Mouse (Mus musculus): ENCODE data around the gene Spg11. TPM values are rescaled to one million over a fixed set of nuclear protein-coding genes. Genes with fewer than 3 reads are reported as not detected.

Spg11 gene
- polyA plus RNA-seq, 1 experiment from 2014 or later: 12.8 TPM

DNA sequence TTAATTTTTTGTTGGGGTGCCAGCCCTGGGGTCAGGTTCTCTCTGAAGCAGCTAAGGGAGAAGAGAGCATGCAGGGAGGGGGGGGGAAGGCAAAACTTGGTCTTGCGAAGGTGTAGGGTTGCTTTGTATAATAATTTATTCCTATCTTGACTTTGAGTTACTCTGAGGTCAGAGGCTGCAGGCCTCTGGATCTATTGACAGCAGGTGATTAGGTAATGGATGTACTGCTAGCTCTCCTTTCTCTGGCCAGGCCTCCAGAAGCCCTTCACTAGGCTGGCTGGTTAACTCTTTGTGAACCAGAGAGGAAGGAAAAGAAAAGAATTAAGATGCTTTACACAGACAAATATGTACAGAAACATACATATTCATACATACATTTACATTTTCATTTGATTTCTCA, 99.5 kb downstream of the Spg11 start:
- WGBS: 48% methylated on average over 1 of the region's 1 CpGs
- Histone ChIP-seq H3K4me1 (ENCODE audit: control insufficient read depth, insufficient read depth, low read length) (no peaks in the 10 kb centered on the region), H3K9me3 (ENCODE audit: control insufficient read depth, low read length) (no peaks in the 10 kb centered on the region), H3K4me2 (replicated peaks; ENCODE audit: low read depth, low read length) (no peak overlapping the region), H3K27ac (ENCODE audit: low read depth, low read length) (no peak overlapping the region), H3K4me3 (ENCODE audit: low read length) (no peak overlapping the region), H3K27me3 (ENCODE audit: control insufficient read depth, insufficient read depth, low read length) (no peaks in the 10 kb centered on the region), H3K9ac (ENCODE audit: low read depth, low read length) (no peak overlapping the region), H3K36me3 (ENCODE audit: control insufficient read depth, insufficient read depth, low read length) (peaks cover 7% of the 10 kb centered on the region; the same call in 1 of the 2 replicates)
- no peak for ATAC-seq (ENCODE audit: low FRiP score, low TSS enrichment)

DNA sequence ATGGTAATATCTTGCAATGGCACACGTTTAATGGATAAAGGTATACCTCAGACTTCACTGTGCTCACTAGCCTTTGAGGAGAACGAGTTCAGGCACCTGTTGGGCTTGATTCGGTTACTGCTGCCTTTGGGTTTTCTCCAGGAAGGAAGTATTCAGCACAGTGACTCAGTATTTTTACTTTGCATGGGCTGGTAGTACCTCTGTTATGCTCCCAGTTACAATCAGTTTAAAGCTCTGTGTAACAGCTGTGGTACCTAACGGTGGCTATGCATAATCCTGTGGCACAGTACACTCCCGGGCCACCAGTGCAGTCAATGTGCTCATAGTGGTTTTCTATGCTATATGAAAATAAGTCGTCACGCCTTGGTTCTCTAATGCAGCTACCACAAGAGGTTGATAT, 106.7 kb downstream of the Spg11 start:
- Histone ChIP-seq H3K27me3 (ENCODE audit: control insufficient read depth, insufficient read depth, low read length) (no peaks in the 10 kb centered on the region), H3K4me1 (ENCODE audit: control insufficient read depth, insufficient read depth, low read length) (no peaks in the 10 kb centered on the region), H3K4me3 (ENCODE audit: low read length) (no peak overlapping the region), H3K4me2 (replicated peaks; ENCODE audit: low read depth, low read length) (no peak overlapping the region), H3K9ac (ENCODE audit: low read depth, low read length) (no peak overlapping the region), H3K27ac (ENCODE audit: low read depth, low read length) (no peak overlapping the region), H3K9me3 (ENCODE audit: control insufficient read depth, low read length) (no peaks in the 10 kb centered on the region), H3K36me3 (ENCODE audit: control insufficient read depth, insufficient read depth, low read length) (peaks cover 42% of the 10 kb centered on the region)
- WGBS: 91% methylated on average over 7 of the region's 7 CpGs
- ATAC-seq (ENCODE audit: low FRiP score, low TSS enrichment): no peak

DNA sequence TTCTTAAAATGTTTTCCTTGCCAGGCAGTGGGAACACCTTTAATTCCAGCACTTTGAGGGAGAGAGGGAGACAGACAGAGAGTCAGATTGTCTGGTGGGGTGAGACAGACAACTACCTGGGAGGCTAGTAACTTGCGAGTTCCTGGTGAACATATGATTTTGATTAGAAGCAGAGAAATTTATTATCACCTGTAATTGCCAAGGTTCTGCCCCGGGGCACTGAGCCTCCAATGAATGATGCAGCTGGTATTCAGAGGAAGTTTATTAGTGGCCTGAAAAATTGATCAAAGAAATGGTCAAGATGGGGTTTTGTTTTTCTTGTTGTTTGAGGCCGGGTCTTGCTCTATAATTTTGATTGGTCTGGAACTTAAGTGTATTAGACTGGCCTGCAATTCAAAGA, 109.4 kb downstream of the Spg11 start:
- H3K4me3 ChIP-seq (ENCODE audit: low read length): no peak overlapping the region
- WGBS: 90% methylated on average over 3 of the region's 3 CpGs
- no peak for ATAC-seq (ENCODE audit: low FRiP score, low TSS enrichment)
- H3K27me3 ChIP-seq (ENCODE audit: control insufficient read depth, insufficient read depth, low read length): no peaks in the 10 kb centered on the region
- H3K36me3 ChIP-seq (ENCODE audit: control insufficient read depth, insufficient read depth, low read length): peaks cover 52% of the 10 kb centered on the region
- no peak overlapping the region for H3K9ac ChIP-seq (ENCODE audit: low read depth, low read length)
- H3K9me3 ChIP-seq (ENCODE audit: control insufficient read depth, low read length): no peaks in the 10 kb centered on the region
- no peak overlapping the region for H3K27ac ChIP-seq (ENCODE audit: low read depth, low read length)
- H3K4me2 ChIP-seq (replicated peaks; ENCODE audit: low read depth, low read length): no peak overlapping the region
- H3K4me1 ChIP-seq (ENCODE audit: control insufficient read depth, insufficient read depth, low read length): no peaks in the 10 kb centered on the region

Small RNA genes lying within 50 kb of the gene (microRNA-seq; reads per million reads assigned to microRNA genes)
- gene Gm47314: not detected

Other genes starting within 250 kb of the Spg11 start
- gene Ctdspl2, start 162.4 kb downstream of the Spg11 start, polyA plus RNA-seq (2014; fragmentation: Nextera tagmentation; extraction: Ambion mirVana): 44.8 and 64.5 TPM in 2 replicates
- 0.10 and 0.18 TPM in 2 replicates for gene Mageb3, start 162.3 kb downstream of the Spg11 start, polyA plus RNA-seq (2014; fragmentation: Nextera tagmentation; extraction: Ambion mirVana)
- gene Eif3j1, start 89.8 kb downstream of the Spg11 start, polyA plus RNA-seq (2014; fragmentation: Nextera tagmentation; extraction: Ambion mirVana): 12.6 and 14.9 TPM in 2 replicates
- 202 and 246 TPM in 2 replicates for gene B2m, start 29.3 kb upstream of the Spg11 start, polyA plus RNA-seq (2014; fragmentation: Nextera tagmentation; extraction: Ambion mirVana)
- gene Trim69, start 42.3 kb upstream of the Spg11 start, polyA plus RNA-seq (2014; fragmentation: Nextera tagmentation; extraction: Ambion mirVana): not detected in 2 replicates
- gene Patl2, start 67.8 kb upstream of the Spg11 start, polyA plus RNA-seq (2014; fragmentation: Nextera tagmentation; extraction: Ambion mirVana): not detected in 2 replicates
- not detected in 2 replicates for gene Terb2, start 67.9 kb upstream of the Spg11 start, polyA plus RNA-seq (2014; fragmentation: Nextera tagmentation; extraction: Ambion mirVana)
- gene Sord, start 116.4 kb upstream of the Spg11 start, polyA plus RNA-seq (2014; fragmentation: Nextera tagmentation; extraction: Ambion mirVana): 13.6 and 24.0 TPM in 2 replicates
- gene Duox2, start 180.1 kb upstream of the Spg11 start, polyA plus RNA-seq (2014; fragmentation: Nextera tagmentation; extraction: Ambion mirVana): 0.05 TPM in 1 of 2 replicates, not detected in the other
- gene Duoxa2, start 180.5 kb upstream of the Spg11 start, polyA plus RNA-seq (2014; fragmentation: Nextera tagmentation; extraction: Ambion mirVana): 0.22 TPM in 1 of 2 replicates, not detected in the other
- not detected in 2 replicates for gene Duoxa1, start 195.3 kb upstream of the Spg11 start, polyA plus RNA-seq (2014; fragmentation: Nextera tagmentation; extraction: Ambion mirVana)
- not detected in 2 replicates for gene Duox1, start 197.3 kb upstream of the Spg11 start, polyA plus RNA-seq (2014; fragmentation: Nextera tagmentation; extraction: Ambion mirVana)

All from kidney, embryonic 14.5 days (tissue).